Mouse (Mus musculus) CD8-positive naive resting alpha-beta T cell, adult 57 days (primary cell): Measurements from ENCODE around the gene Gm21789. TPM values are rescaled to one million over a fixed set of nuclear protein-coding genes. Genes with fewer than 3 reads are reported as not detected.

Experiments
- total RNA-seq: library from RNA; stranded (reverse); gene quantifications from one replicate; pipeline ENCODE4 v1.2.4, GENCODE M21; 2023

The Gm21789 gene
- total RNA-seq: not detected

DNA sequence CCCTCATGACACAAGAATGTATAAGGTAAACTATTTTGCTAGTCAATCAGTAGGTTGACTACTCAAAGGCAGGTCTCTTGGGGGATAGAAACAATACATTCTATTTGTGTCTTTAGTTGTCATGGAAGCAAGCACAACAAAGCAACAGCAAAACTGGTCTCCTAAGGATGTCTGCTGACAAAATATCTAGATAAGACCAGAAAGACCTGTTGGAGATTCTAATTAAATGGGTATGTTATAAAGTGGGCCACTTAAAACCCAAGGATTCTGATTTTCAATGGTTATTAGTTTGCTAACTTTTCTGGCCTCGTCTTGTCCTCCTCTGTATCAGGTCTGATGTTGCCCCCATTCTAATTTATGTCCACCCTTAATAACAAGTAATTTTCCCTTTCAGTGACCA is at the start of gene Gm21789:
Gene Gm21789 (plus strand): TSS at position 301 of the 400 bp plus-strand sequence.

DNA sequence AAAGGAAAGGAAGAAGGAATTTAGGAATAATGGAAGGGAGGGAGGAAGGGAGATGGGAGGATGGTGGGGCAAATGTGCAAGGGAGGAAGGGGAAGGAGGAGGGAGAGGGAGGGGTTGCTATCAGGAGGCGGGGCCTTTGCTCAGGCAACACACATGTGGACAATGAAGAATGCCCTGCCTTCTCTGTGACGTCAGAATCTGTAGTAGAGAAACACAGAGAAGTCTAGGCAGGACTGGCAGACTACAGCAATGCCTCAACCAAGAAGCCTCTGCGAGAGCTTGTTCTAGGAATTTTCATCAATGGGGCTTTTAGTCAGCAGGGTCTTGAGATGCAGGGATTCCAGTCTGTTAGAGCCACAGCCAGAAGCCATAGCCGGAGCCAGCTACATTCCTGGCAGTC is 47.2 kb upstream of the Gm21789 start, which contains the start of gene Btbd35f30:
Gene Btbd35f30 (plus strand): TSS at position 301 of the 400 bp plus-strand sequence.

GRCm38 (mm10) chrX:32973597-32973996 is 32.0 kb downstream of the Gm21789 start, which contains the start of gene Btbd35f5:
Gene Btbd35f5 (plus strand): TSS chrX:32973897.

Other genes with a start within 250 kb of the Gm21789 start
- gene Btbd35f21, start 215.7 kb upstream of the Gm21789 start, total RNA-seq: not detected
- not detected for gene Btbd35f30, start 47.1 kb upstream of the Gm21789 start, total RNA-seq
- not detected for gene Btbd35f5, start 32.1 kb downstream of the Gm21789 start, total RNA-seq